Mouse (Mus musculus) CH12.LX (cell line): ENCODE measurements around the gene Mark2. TPM values are rescaled to one million over a fixed set of nuclear protein-coding genes. Genes with fewer than 3 reads are reported as not detected.

Source experiments
- DNase-seq: peaks from one replicate; pipeline ENCODE4 v3.0.0-alpha.2; 2013; ENCODE audit errors: extremely low read depth
- H3K27ac ChIP-seq: 2 replicates; pipeline ENCODE4 v1.5.1; 2012; ENCODE audit warnings: low read depth, mild to moderate bottlenecking, control low read depth, moderate library complexity; ENCODE audit not compliant: insufficient read depth
- H3K27me3 ChIP-seq: replicated peaks from 2 replicates; pipeline ENCODE3; 2012; ENCODE audit warnings: inconsistent platforms
- H3K36me3 ChIP-seq, 2 experiments: replicated peaks in 1 of 2; 2 replicates each; pipeline versions ENCODE3 to v1.6.1; 2012; ENCODE audit warnings: inconsistent platforms in 1 of 2, low read length in 1 of 2, mild to moderate bottlenecking in 1 of 2, mixed read lengths in 1 of 2, moderate library complexity in 1 of 2; ENCODE audit not compliant: control insufficient read depth in 1 of 2, insufficient read depth in 1 of 2
- H3K4me1 ChIP-seq, 2 experiments: 2 replicates each; pipeline ENCODE4 v1.6.1; 2012; ENCODE audit warnings: inconsistent platforms in 1 of 2, moderate library complexity in 1 of 2; ENCODE audit not compliant: insufficient read depth in 2 of 2, control insufficient read depth in 1 of 2
- H3K4me2 ChIP-seq: 2 replicates; pipeline ENCODE4 v1.6.1; 2012; ENCODE audit warnings: low read depth, mild to moderate bottlenecking, control low read depth; ENCODE audit not compliant: poor library complexity, insufficient read depth, severe bottlenecking
- H3K4me3 ChIP-seq, 3 experiments: fragments of 150-350 bp in 1 of 3; sonication (generic) in 1 of 3; replicated peaks in 1 of 3; 2 replicates each; pipeline versions ENCODE3 to v1.5.1; 2011 to 2012; ENCODE audit warnings: low read depth in 2 of 3, low read length in 2 of 3, mild to moderate bottlenecking in 2 of 3, moderate library complexity in 2 of 3, control low read depth in 1 of 3, improper control_type of control experiment in 1 of 3, inconsistent platforms in 1 of 3, mixed read lengths in 1 of 3; ENCODE audit not compliant: poor library complexity in 1 of 3
- H3K79me2 ChIP-seq: replicated peaks from 2 replicates; pipeline ENCODE4 v1.6.1; 2012; ENCODE audit warnings: mild to moderate bottlenecking, moderate library complexity; ENCODE audit not compliant: control insufficient read depth, poor library complexity, insufficient read depth, severe bottlenecking; ENCODE audit errors: extremely low read depth
- H3K9ac ChIP-seq: 2 replicates; pipeline ENCODE4 v1.6.1; 2012; ENCODE audit warnings: low read depth, mild to moderate bottlenecking, control low read depth, moderate library complexity; ENCODE audit not compliant: insufficient read depth
- H3K9me3 ChIP-seq: replicated peaks from 2 replicates; pipeline ENCODE3; 2012; ENCODE audit warnings: low read length, inconsistent platforms, mixed read lengths
- CHD2 ChIP-seq: IDR thresholded peaks from 2 replicates; pipeline ENCODE4 v1.6.1; 2011; ENCODE audit warnings: low read length, improper control_type of control experiment
- E2F4 ChIP-seq: IDR thresholded peaks from 2 replicates; pipeline ENCODE4 v1.6.1; 2011; ENCODE audit warnings: low read depth, low read length, improper control_type of control experiment; ENCODE audit not compliant: insufficient replicate concordance
- ELF1 ChIP-seq: IDR thresholded peaks from 2 replicates; pipeline ENCODE4 v1.6.1; 2014; ENCODE audit warnings: low read depth, mild to moderate bottlenecking, inconsistent platforms, low read length, improper control_type of control experiment
- ETS1 ChIP-seq: conservative IDR thresholded peaks from 2 replicates; pipeline ENCODE4 v1.6.1; 2012; ENCODE audit warnings: low read depth, mild to moderate bottlenecking, inconsistent platforms, low read length, improper control_type of control experiment, moderate library complexity
- HCFC1 ChIP-seq: IDR thresholded peaks from 2 replicates; pipeline ENCODE4 v1.6.1; 2012; ENCODE audit warnings: low read depth, mild to moderate bottlenecking, inconsistent platforms, low read length, improper control_type of control experiment
- JUN ChIP-seq: IDR thresholded peaks from 2 replicates; pipeline ENCODE4 v1.6.1; 2011; ENCODE audit warnings: low read depth, mild to moderate bottlenecking, low read length, improper control_type of control experiment, moderate library complexity; ENCODE audit not compliant: insufficient read depth
- JUND ChIP-seq: conservative IDR thresholded peaks from 2 replicates; pipeline ENCODE4 v1.6.1; 2011; ENCODE audit warnings: low read depth, low read length, improper control_type of control experiment
- KAT2A ChIP-seq: IDR thresholded peaks from 2 replicates; pipeline ENCODE4 v1.6.1; 2012; ENCODE audit warnings: low read length, improper control_type of control experiment, inconsistent platforms; ENCODE audit not compliant: insufficient replicate concordance
- MYC ChIP-seq: IDR thresholded peaks from 2 replicates; pipeline ENCODE4 v1.6.1; 2011; ENCODE audit warnings: low read depth, mild to moderate bottlenecking, improper control_type of control experiment, low read length
- PAX5 ChIP-seq: IDR thresholded peaks from 2 replicates; pipeline ENCODE4 v1.6.1; 2012; ENCODE audit warnings: low read length, inconsistent platforms, mixed read lengths
- RCOR1 ChIP-seq: conservative IDR thresholded peaks from 2 replicates; pipeline ENCODE4 v1.6.1; 2012; ENCODE audit warnings: low read depth, mild to moderate bottlenecking, inconsistent platforms, low read length, improper control_type of control experiment
- SIN3A ChIP-seq: IDR thresholded peaks from 2 replicates; pipeline ENCODE4 v1.6.1; 2012; ENCODE audit warnings: low read length, improper control_type of control experiment, inconsistent platforms
- SMC3 ChIP-seq: IDR thresholded peaks from 2 replicates; pipeline ENCODE4 v1.6.1; 2011; ENCODE audit warnings: low read depth, low read length, improper control_type of control experiment
- TCF12 ChIP-seq: IDR thresholded peaks from 2 replicates; pipeline ENCODE4 v1.6.1; 2014; ENCODE audit warnings: low read depth, mild to moderate bottlenecking, inconsistent platforms, low read length, improper control_type of control experiment
- UBTF ChIP-seq: IDR thresholded peaks from 2 replicates; pipeline ENCODE4 v1.6.1; 2012; ENCODE audit warnings: low read depth, mild to moderate bottlenecking, inconsistent platforms, low read length, improper control_type of control experiment, moderate library complexity
- ZMIZ1 ChIP-seq: IDR thresholded peaks from 2 replicates; pipeline ENCODE4 v1.6.1; 2012; ENCODE audit warnings: low read depth, mild to moderate bottlenecking, inconsistent platforms, low read length, improper control_type of control experiment
- ZNF384 ChIP-seq: IDR thresholded peaks from 2 replicates; pipeline ENCODE4 v1.6.1; 2012; ENCODE audit warnings: low read depth, low read length, improper control_type of control experiment, inconsistent platforms
- dilution Hi-C: fragments of 300-500 bp; cut with MboI; formaldehyde crosslinking; loops from 2 replicates; pipeline ENCODE4 v1.14.3; 2020; ENCODE audit warnings: low sequenced_read_pairs; ENCODE audit not compliant: extremely low pct_unique_long_range_greater_than_20kb, extremely low pct_ligation_motif_present
- in situ Hi-C: fragments of 300-500 bp; cut with MboI; formaldehyde crosslinking; loops from 3 replicates; pipeline ENCODE4 v1.14.3; 2019; ENCODE audit warnings: low sequenced_read_pairs, low pct_ligation_motif_present, low pct_unique_long_range_greater_than_20kb, mixed read lengths
- polyA plus RNA-seq: library from polyadenylated mRNA; unstranded; fragments of >175 nt; gene quantifications from 2 replicates; pipeline ENCODE4 v1.2.1, GENCODE M21; 2012; ENCODE audit warnings: low read depth; ENCODE audit not compliant: insufficient read length
- total RNA-seq, 2 experiments: library from RNA; depleted of rRNA; stranded (reverse); fragments of 300-350 nt in 1 of 2; fragments of >200 nt in 1 of 2; gene quantifications; 2 replicates each; pipeline ENCODE4 v1.2.3; 2012 to 2014

The Mark2 gene
- total and polyA plus RNA-seq, 3 experiments: 8.1 to 34.4 (median 19.0) TPM

GRCm38 (mm10) chr19:7295071-7295658 is 46.5 kb downstream of the Mark2 start (continued):
- no peak for TF ChIP-seq SMC3
- no peak for TF ChIP-seq RCOR1
- TF ChIP-seq E2F4: peak; percentile 17; the same call in 1 of the 2 replicates
- TF ChIP-seq JUN: no peak
- no peak for TF ChIP-seq PAX5
- no peak for TF ChIP-seq JUND
- TF ChIP-seq UBTF: no peak
- peak; percentile 88 for TF ChIP-seq CHD2
- TF ChIP-seq TCF12: peak; percentile 49; the same call in 1 of the 2 replicates
- TF ChIP-seq ZNF384: no peak
- peak; percentile 88 for TF ChIP-seq SIN3A
- 0 out of 2 replicates have a peak, but pooled peaks have one; percentile 20 for TF ChIP-seq MYC
- no peak for TF ChIP-seq ETS1
- no peak for TF ChIP-seq ZMIZ1
- no peak for TF ChIP-seq KAT2A

GRCm38 (mm10) chr19:7294098-7294876 is 47.4 kb downstream of the Mark2 start:
- Histone ChIP-seq H3K4me2 (peak overlapping the region; percentile 73), H3K4me1 (peaks cover 18 to 50% of the 10 kb centered on the region in 2 experiments), H3K9ac (peak overlapping the region; percentile 83; the same call in 1 of the 2 replicates), H3K27me3 (no peaks in the 10 kb centered on the region), H3K4me3 (peak overlapping the region; percentile 70 to 80 (median 72)), H3K9me3 (no peaks in the 10 kb centered on the region), H3K27ac (no peak overlapping the region), H3K79me2 (peaks cover 33% of the 10 kb centered on the region), H3K36me3 (peaks cover 9 to 60% of the 10 kb centered on the region in 2 experiments)
- TF ChIP-seq HCFC1 (no peak), ELF1 (0 out of 2 replicates have a peak, but pooled peaks have one; percentile 11)
- no peak for DNase-seq
- in situ Hi-C loops (no loop called here), dilution Hi-C loops (no loop called here)
